Mouse (Mus musculus) embryonic facial prominence, embryonic 10.5 days (tissue): Measurements from ENCODE around the gene Elof1. TPM values are rescaled to one million over a fixed set of nuclear protein-coding genes. Genes with fewer than 3 reads are reported as not detected.
A peak's percentile ranks its signal among the peaks of the same experiment; 100 is the strongest.

Experiments
- DNase-seq: peaks from one replicate; pipeline ENCODE4 v3.0.0-alpha.2; 2017; ENCODE audit warnings: low spot score
- H3K27ac ChIP-seq: fragments of 300-500 bp; sonication (generic); replicated peaks from 2 replicates; pipeline ENCODE4 v1.5.1; 2016; ENCODE audit warnings: mild to moderate bottlenecking
- H3K27me3 ChIP-seq: fragments of 300-500 bp; sonication (generic); replicated peaks from 2 replicates; pipeline ENCODE4 v1.6.1; 2016; ENCODE audit warnings: low read depth, mild to moderate bottlenecking; ENCODE audit not compliant: poor library complexity, severe bottlenecking
- H3K36me3 ChIP-seq: fragments of 300-500 bp; sonication (generic); replicated peaks from 2 replicates; pipeline ENCODE4 v1.6.1; 2016; ENCODE audit warnings: mild to moderate bottlenecking, moderate library complexity
- H3K4me1 ChIP-seq: fragments of 300-500 bp; sonication (generic); 2 replicates; pipeline ENCODE4 v1.6.1; 2016
- H3K4me3 ChIP-seq: fragments of 300-500 bp; sonication (generic); 2 replicates; pipeline ENCODE4 v1.5.1; 2016; ENCODE audit warnings: mild to moderate bottlenecking, moderate library complexity
- H3K9me3 ChIP-seq: fragments of 300-500 bp; sonication (generic); 2 replicates; pipeline ENCODE4 v1.6.1; 2016; ENCODE audit warnings: mild to moderate bottlenecking
- WGBS: fragments of 180-500 bp; shearing (Covaris S2); methylation state at CpG from one replicate; pipeline ENCODE4 v1.1.7; 2016; 5-methylcytosine and 5-hydroxymethylcytosine counted together
- polyA plus RNA-seq: library from polyadenylated mRNA; unstranded; fragments of >200 nt; fragmentation: Nextera tagmentation; extraction: Ambion mirVana; gene quantifications from 2 replicates; pipeline ENCODE4 v1.2.1, GENCODE M21; 2016

The Elof1 gene
- polyA plus RNA-seq, 1 experiment from 2014 or later = 241 TPM

DNA sequence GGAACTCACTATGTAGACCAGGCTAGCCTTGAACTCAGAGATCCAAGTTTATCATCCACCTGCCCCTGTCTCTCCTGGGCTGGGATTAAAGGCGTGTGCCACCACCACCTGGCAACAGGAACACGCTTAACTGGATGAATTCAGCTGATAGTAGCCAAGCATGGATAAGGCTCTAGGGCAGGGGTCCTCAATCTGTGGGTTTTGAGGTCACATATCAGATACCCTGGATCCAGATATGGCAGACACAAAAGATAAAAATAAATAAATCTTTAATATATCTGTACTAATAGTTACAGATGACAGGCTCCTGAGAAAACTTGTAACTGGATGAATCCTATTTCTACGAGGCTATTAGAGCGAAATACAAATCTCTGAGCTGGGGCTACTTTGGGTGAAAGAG is 1.3 kb downstream of the Elof1 start:
- Histone ChIP-seq H3K9me3 (no peaks in the 10 kb centered on the region), H3K36me3 (peaks cover 44% of the 10 kb centered on the region), H3K4me3 (peak overlapping the region; percentile 95), H3K4me1 (peaks cover 19% of the 10 kb centered on the region), H3K27ac (no peak overlapping the region), H3K27me3 (no peaks in the 10 kb centered on the region)
- DNase-seq = no peak
- 92% methylated on average over 4 of the region's 4 CpGs for WGBS

DNA sequence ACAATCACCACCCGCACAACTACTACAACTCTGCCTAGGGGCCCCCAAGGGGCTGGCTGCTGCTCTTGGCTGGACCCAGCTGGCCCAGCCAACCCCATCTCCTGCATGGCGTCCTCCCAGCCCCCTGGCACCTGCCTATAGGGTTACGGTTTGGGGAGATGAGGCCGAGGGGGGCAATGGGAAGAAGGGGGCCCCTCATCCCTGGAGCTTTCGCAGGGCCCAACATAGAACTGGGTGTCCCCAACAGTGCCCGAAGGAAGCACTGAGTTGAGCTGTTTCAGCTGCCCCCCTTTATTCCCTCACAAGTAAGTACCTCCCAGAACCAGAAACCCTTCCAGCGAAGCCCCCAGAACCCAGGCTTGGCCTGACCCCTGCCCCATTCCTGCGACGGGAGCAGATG is 8.8 kb downstream of the Elof1 start:
- H3K4me3 ChIP-seq = no peak overlapping the region
- no peak overlapping the region for H3K27ac ChIP-seq
- peaks cover 56% of the 10 kb centered on the region for H3K36me3 ChIP-seq
- DNase-seq = no peak
- H3K27me3 ChIP-seq = no peaks in the 10 kb centered on the region
- no peaks in the 10 kb centered on the region for H3K9me3 ChIP-seq
- H3K4me1 ChIP-seq = no peaks in the 10 kb centered on the region
- 89% methylated on average over 9 of the region's 9 CpGs for WGBS

DNA sequence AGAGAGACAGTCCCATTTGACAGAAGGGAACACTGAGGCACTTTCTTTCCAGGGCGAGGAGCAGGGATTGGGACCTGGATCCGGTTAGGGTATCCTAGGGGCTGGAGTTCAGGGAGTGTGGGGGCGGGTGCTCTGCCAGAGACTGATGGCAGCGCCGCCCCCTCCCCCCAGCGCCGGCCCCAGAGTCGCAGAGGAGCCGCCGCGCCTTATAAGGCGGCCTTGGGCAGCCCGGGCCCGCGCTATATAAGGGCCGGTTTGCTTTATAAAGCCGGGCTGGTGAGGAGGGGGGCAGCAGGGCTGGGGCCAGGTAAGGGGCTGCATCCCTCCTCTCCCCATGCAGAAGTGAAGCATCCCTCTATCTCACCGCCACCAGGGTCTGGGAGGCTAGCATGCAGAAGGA is 17.1 kb downstream of the Elof1 start:
- Histone ChIP-seq H3K4me3 (peak overlapping the region; percentile 19; the same call in 1 of the 2 replicates), H3K4me1 (peaks cover 9% of the 10 kb centered on the region), H3K27me3 (peaks cover 69% of the 10 kb centered on the region), H3K27ac (no peak overlapping the region; the same call in 1 of the 2 replicates), H3K9me3 (no peaks in the 10 kb centered on the region), H3K36me3 (no peaks in the 10 kb centered on the region)
- 4% methylated on average over 18 of the region's 18 CpGs for WGBS
- DNase-seq = peak; percentile 57

DNA sequence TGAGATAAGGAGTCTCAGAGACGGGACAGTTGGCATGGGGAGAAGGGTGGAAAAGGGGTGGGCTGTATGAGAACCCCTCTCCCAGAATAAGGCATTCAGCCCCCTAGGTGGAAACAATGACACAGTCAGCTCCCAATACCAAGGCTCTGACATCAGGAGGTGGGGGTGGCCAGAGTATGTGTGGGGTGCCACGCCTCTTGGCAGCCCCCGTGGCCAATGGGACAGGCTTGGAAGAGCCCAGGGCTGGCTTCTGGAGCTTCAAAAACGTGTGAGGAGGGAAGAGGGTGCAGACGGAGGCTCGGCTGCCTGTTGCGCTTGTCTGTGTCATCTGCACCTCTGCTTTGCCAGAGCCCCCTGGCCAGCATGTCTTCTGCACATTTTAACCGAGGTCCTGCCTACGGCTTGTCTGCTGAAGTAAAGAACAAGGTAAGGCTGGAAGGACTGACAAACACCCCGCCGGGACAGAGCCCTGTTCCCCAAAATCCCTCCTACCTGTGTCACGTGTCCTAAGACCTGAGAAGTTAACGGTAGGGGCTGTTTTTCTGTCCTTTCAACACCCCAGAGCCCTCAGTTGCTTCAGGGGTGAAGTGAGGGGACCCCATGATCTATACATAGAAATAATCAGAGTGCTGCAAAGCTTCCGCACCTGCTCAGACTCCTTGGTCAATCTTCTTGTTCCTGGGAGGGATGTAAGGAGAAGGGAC is 17.8 kb downstream of the Elof1 start, which contains the start of gene Cnn1:
TSS of gene Cnn1 (plus strand) at position 224 of the 704 bp plus-strand sequence.
- H3K4me3 ChIP-seq = peak within 1 kb of the TSS; percentile 19; the same call in 1 of the 2 replicates
- WGBS = 8% methylated on average over 14 of the region's 14 CpGs
- H3K4me1 ChIP-seq = peaks cover 9% of the 10 kb centered on the region

DNA sequence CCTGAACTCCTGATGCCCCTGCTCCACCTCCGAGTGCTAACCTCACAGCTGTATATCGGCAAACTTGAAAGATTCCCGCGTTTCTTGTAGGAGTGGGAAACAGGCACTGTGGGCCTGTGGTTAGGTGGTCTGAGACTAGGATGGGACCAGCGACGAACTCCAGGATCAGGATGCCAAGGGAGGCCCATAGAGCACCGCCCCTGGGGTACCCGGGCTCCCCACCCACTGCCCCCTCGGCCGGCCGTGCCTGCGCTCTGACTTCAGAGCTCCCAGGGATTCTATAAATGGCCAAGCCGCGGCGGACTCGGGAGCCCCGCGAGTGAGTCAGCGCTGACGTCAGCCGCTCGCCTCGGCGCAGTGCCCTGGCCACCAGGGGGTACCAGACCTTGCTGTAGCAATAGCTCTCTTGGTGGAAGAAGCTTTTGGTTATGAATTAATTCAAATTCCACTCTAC is 21.1 kb downstream of the Elof1 start:
- no peaks in the 10 kb centered on the region for H3K9me3 ChIP-seq
- peaks cover 61% of the 10 kb centered on the region for H3K27me3 ChIP-seq
- 3% methylated on average over 24 of the region's 24 CpGs for WGBS
- peak overlapping the region; percentile 78 for H3K27ac ChIP-seq
- H3K36me3 ChIP-seq = no peaks in the 10 kb centered on the region
- H3K4me3 ChIP-seq = peak overlapping the region; percentile 58
- DNase-seq = peak; percentile 88
- peaks cover 9% of the 10 kb centered on the region for H3K4me1 ChIP-seq

More for the DNA sequence above, 17.8 kb downstream of the Elof1 start, which contains the start of gene Cnn1:
- H3K9me3 ChIP-seq = no peaks in the 10 kb centered on the region
- peaks cover 71% of the 10 kb centered on the region for H3K27me3 ChIP-seq
- H3K27ac ChIP-seq = no peak within 1 kb of the TSS; the same call in 1 of the 2 replicates
- H3K36me3 ChIP-seq = no peaks in the 10 kb centered on the region
- peak; percentile 22 for DNase-seq

DNA sequence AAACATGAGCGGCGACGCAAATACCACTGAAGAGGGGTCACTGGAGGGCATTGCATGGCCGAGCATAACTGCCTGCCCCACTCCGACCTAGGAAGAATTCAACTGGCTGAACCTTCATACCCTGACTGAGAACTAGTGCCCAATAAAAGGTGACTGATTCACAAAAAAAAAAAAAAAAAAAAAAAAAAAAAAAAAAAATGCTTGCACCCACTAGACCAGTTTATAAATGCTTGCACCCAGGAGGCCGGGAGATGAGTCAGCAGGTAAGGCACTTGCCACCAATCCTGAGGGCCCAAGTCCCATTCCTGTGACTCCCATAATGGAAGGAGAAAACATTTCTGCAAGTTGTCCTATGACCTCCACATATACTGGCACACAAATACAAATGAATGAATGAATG is 24.2 kb downstream of the Elof1 start:
- DNase-seq = no peak
- WGBS = 85% methylated on average over 6 of the region's 6 CpGs
- no peak overlapping the region for H3K27ac ChIP-seq

DNA sequence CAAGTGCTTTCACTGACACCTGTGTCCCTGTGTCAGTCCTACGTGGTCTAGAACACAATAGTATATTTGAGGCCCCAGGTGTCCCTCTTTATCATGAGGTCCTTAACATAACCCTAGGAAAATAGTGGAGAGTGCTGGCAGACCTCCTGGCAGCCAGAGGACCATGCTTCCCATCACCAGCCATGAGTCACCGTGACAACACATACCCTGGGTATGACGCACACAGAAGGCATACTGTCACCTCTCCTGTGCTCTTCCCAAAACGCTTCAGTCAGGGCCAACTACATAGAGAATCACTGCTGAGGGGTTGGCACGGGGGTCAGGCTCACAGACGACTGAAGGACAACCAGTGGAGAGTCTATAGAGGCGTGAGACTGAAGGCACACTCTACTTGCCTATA is 27.0 kb downstream of the Elof1 start:
- 88% methylated on average over 7 of the region's 7 CpGs for WGBS
- H3K9me3 ChIP-seq = no peaks in the 10 kb centered on the region
- DNase-seq = no peak
- H3K36me3 ChIP-seq = no peaks in the 10 kb centered on the region
- peaks cover 6% of the 10 kb centered on the region for H3K4me1 ChIP-seq
- no peak overlapping the region for H3K4me3 ChIP-seq
- peaks cover 9% of the 10 kb centered on the region; the same call in 1 of the 2 replicates for H3K27me3 ChIP-seq
- no peak overlapping the region for H3K27ac ChIP-seq

More for the DNA sequence above, 24.2 kb downstream of the Elof1 start:
- Histone ChIP-seq H3K4me3 (no peak overlapping the region), H3K27me3 (peaks cover 30% of the 10 kb centered on the region), H3K4me1 (no peaks in the 10 kb centered on the region), H3K36me3 (no peaks in the 10 kb centered on the region), H3K9me3 (no peaks in the 10 kb centered on the region)

GRCm38 (mm10) chr9:22089281-22089680 is 27.7 kb downstream of the Elof1 start:
- 99% methylated on average over 7 of the region's 7 CpGs for WGBS
- no peak for DNase-seq
- 0 out of 2 replicates have a peak, but pooled peaks cover 6% of the 10 kb centered on the region for H3K27me3 ChIP-seq

DNA sequence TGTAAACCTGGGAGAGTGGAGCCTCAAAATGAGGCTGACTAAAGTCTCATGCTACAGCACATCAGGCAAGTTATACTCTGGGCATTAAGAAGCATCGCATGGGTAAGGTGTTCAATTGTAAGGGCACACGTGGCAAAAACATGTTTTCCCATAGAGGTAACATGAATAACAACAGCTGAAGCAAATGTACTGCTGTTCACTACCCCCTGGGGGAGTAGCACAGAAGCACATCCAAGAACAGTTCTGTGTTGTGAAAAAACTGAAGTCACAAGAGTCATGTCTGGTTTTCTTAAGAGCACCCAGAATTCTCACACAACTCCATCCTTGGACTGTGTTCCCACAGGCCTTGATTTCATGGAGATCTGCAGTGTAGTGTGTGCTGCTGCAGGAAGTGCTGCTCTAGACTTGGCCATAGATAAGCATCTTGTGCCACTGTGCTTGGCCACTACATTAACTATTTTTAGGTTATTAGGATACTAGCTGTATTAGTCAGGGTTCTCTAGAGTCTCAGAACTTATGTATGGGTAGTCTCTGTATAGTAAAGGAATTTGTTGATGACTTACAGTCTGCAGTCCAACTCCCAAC is 29.8 kb downstream of the Elof1 start:
- DNase-seq = no peak
- H3K36me3 ChIP-seq = 0 out of 2 replicates have a peak, but pooled peaks cover 5% of the 10 kb centered on the region
- no peak overlapping the region for H3K4me3 ChIP-seq
- H3K27ac ChIP-seq = no peak overlapping the region
- H3K4me1 ChIP-seq = peaks cover 9% of the 10 kb centered on the region
- 82% methylated on average over 2 of the region's 2 CpGs for WGBS
- no peaks in the 10 kb centered on the region for H3K9me3 ChIP-seq
- no peaks in the 10 kb centered on the region for H3K27me3 ChIP-seq

More at GRCm38 (mm10) chr9:22089281-22089680, 27.7 kb downstream of the Elof1 start:
- Histone ChIP-seq H3K27ac (no peak overlapping the region), H3K4me3 (no peak overlapping the region), H3K9me3 (no peaks in the 10 kb centered on the region), H3K4me1 (peaks cover 9% of the 10 kb centered on the region), H3K36me3 (no peaks in the 10 kb centered on the region)

DNA sequence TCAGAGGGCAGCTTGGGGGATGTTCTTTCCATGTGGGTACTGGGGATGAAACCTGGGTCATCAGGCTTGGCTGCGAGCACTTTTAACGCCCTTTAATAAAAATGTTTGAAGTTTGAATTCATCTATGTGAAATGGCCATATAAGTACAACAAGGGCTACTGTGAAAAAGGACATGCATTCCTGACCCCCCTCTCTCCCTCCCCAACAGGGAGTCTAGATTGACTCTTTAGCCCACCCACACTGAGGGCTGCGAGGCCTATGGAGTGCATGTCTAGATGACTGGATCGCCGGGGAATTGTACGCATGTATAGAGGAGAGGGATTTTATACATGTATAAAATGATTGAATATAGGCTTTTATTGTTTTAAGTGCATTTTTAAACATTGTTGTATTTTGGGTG is 31.0 kb downstream of the Elof1 start:
- H3K4me1 ChIP-seq = peaks cover 9% of the 10 kb centered on the region
- H3K4me3 ChIP-seq = peak overlapping the region; percentile 75
- no peaks in the 10 kb centered on the region for H3K27me3 ChIP-seq
- WGBS = 86% methylated on average over 6 of the region's 6 CpGs
- no peaks in the 10 kb centered on the region for H3K9me3 ChIP-seq
- H3K36me3 ChIP-seq = 0 out of 2 replicates have a peak, but pooled peaks cover 5% of the 10 kb centered on the region
- no peak for DNase-seq
- H3K27ac ChIP-seq = peak overlapping the region; percentile 79; the same call in 1 of the 2 replicates

GRCm38 (mm10) chr9:22085022-22085834 is 31.7 kb downstream of the Elof1 start, which contains the start of gene Ecsit:
TSS of gene Ecsit (minus strand) at chr9:22085438.
- H3K27ac ChIP-seq = peak within 1 kb of the TSS; percentile 79
- peak within 1 kb of the TSS; percentile 75 for H3K4me3 ChIP-seq
- peak; percentile 93 for DNase-seq
- peaks cover 9% of the 10 kb centered on the region for H3K4me1 ChIP-seq
- H3K27me3 ChIP-seq = no peaks in the 10 kb centered on the region
- WGBS = under 1% methylated on average over 48 of the region's 48 CpGs
- H3K9me3 ChIP-seq = no peaks in the 10 kb centered on the region
- H3K36me3 ChIP-seq = peaks cover 10% of the 10 kb centered on the region; the same call in 1 of the 2 replicates

- H3K4me1 ChIP-seq = peaks cover 9% of the 10 kb centered on the region
- H3K4me3 ChIP-seq = peak overlapping the region; percentile 75
- H3K27ac ChIP-seq = peak overlapping the region; percentile 79; the same call in 1 of the 2 replicates
- no peaks in the 10 kb centered on the region for H3K9me3 ChIP-seq
- H3K36me3 ChIP-seq = peaks cover 15% of the 10 kb centered on the region; the same call in 1 of the 2 replicates
- H3K27me3 ChIP-seq = no peaks in the 10 kb centered on the region
- no peak for DNase-seq
- 34% methylated on average over 4 of the region's 4 CpGs for WGBS
Observed at GRCm38 (mm10) chr9:22084667-22085021, 32.3 kb downstream of the Elof1 start.
